Mouse (Mus musculus): Measurements from ENCODE around the gene Trex1. TPM values are rescaled to one million over a fixed set of nuclear protein-coding genes. Genes with fewer than 3 reads are reported as not detected.

Gene Trex1
- polyA plus RNA-seq, 1 experiment from 2014 or later, result 14.3 TPM

DNA sequence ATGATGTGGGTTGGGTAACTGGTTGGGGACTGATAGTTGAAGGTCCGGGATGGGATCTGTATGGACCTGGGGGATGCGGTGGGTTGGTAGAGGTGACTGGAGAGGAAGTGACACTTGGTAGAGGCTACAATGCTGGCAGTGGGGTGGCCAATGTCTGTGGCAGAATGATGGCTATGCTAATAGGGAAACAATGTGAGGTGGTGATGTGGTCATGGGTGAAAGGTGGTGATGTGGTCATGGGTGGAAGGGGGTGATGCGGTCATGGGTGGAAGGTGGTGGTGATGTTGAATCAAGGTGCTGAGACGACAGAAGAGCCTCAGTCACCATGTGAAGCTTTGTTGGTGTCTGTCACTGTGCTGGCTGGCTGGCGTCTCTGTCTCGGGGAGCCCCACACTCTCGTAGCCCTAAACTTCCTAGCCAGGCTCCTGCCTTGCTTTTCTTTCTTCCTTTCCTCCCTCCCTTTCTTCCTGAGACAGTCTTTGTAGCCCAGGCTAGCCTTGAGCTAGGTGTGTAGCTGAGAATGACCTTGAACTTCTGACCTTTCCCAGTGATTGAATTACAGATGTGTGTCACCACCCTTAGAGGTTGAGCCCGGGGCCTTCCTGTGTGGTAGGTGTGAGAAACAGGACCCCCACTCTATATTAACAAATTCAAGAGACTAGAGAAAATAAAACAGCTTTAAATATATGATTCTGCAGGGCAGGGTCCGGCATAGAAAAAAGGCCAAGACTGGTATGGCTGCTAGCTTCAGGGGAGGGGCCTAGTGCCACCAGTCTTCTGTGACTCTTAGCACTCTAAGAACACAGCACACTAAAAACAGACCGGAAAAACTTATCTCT lies 7.7 kb downstream of the Trex1 start:
- no peak overlapping the region for H3K9ac ChIP-seq (replicated peaks)
- ATAC-seq (no peak), DNase-seq (peak; percentile 15)
- WGBS (ENCODE audit: insufficient replicate concordance), result 78% methylated on average over 10 of the region's 10 CpGs
- H3K27ac ChIP-seq (ENCODE audit: low read depth), result no peak overlapping the region
- no peak overlapping the region for H3K4me2 ChIP-seq (ENCODE audit: low read depth, low read length)
- H3K4me1 ChIP-seq (ENCODE audit: insufficient read depth), result peaks cover 20% of the 10 kb centered on the region
- TF ChIP-seq EP300 (IDR thresholded peaks at IDR 0.05; ENCODE audit: low read depth) (no peak), CTCF (IDR thresholded peaks at IDR 0.05; ENCODE audit: low read depth) (no peak)
- H3K4me3 ChIP-seq (ENCODE audit: low read depth, low read length), result no peak overlapping the region
- H3K9me3 ChIP-seq (ENCODE audit: low read length), result no peaks in the 10 kb centered on the region
- H3K27me3 ChIP-seq (ENCODE audit: insufficient read depth, low read length), result no peaks in the 10 kb centered on the region
- H3K36me3 ChIP-seq (replicated peaks; ENCODE audit: insufficient read depth, low read length), result peaks cover 13% of the 10 kb centered on the region

DNA sequence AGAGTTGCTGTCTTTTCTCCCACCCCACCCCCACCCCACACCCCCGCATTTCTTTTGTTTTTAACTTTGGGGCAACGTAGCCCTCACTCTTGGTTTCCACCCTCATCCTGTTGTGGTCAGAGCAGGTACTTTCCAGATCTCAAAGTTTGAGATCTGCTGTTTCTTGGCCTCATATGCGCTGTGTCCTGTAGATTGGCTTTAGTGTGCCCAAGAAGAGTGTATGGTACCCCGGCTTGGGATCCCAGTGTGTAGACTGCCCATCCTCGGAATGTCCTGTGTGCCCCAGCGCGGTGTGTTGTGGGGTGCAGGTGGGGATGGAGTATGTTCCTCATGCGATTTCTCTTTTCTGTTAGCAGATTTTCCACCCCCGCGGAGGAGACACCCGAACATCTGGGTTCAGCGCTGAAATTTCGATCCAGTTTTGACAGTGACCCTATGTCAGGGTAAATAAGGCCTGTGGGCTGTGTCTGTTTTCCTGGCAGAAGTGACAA lies 8.5 kb downstream of the Trex1 start:
- ATAC-seq, result no peak
- TF ChIP-seq CTCF (IDR thresholded peaks at IDR 0.05; ENCODE audit: low read depth) (no peak), EP300 (IDR thresholded peaks at IDR 0.05; ENCODE audit: low read depth) (no peak)
- Histone ChIP-seq H3K27me3 (ENCODE audit: insufficient read depth, low read length) (no peaks in the 10 kb centered on the region), H3K9ac (replicated peaks) (no peak overlapping the region), H3K4me1 (ENCODE audit: insufficient read depth) (peaks cover 16% of the 10 kb centered on the region), H3K27ac (ENCODE audit: low read depth) (0 out of 2 replicates have a peak overlapping the region, but pooled peaks have one; percentile 34), H3K4me3 (ENCODE audit: low read depth, low read length) (no peak overlapping the region), H3K4me2 (ENCODE audit: low read depth, low read length) (no peak overlapping the region), H3K9me3 (ENCODE audit: low read length) (no peaks in the 10 kb centered on the region), H3K36me3 (replicated peaks; ENCODE audit: insufficient read depth, low read length) (0 out of 2 replicates have a peak, but pooled peaks cover 6% of the 10 kb centered on the region)
- no peak for DNase-seq
- 58% methylated on average over 13 of the region's 13 CpGs for WGBS (ENCODE audit: insufficient replicate concordance)

DNA sequence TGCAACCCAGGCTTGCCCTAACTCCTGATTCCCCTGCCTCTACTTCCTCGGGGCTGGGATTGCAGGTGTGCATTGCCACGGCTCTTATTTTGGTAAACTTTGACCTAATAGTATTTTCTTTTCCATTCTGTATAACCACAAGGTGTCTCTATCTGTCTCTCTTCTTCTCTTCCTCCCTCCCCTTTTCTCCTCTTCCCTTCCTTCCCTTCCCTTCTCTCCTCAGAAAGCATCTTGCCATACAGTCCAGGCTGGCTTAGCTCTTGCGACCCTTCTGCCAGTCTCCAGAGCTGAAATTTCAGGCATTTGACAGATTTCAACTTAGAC lies 8.9 kb downstream of the Trex1 start:
- no peak for TF ChIP-seq EP300 (IDR thresholded peaks at IDR 0.05; ENCODE audit: low read depth)
- H3K4me1 ChIP-seq (ENCODE audit: insufficient read depth), result peaks cover 12% of the 10 kb centered on the region
- no peak overlapping the region for H3K9ac ChIP-seq (replicated peaks)
- H3K36me3 ChIP-seq (replicated peaks; ENCODE audit: insufficient read depth, low read length), result 0 out of 2 replicates have a peak, but pooled peaks cover 6% of the 10 kb centered on the region
- H3K4me3 ChIP-seq (ENCODE audit: low read depth, low read length), result no peak overlapping the region
- no peak overlapping the region for H3K4me2 ChIP-seq (ENCODE audit: low read depth, low read length)
- H3K9me3 ChIP-seq (ENCODE audit: low read length), result no peaks in the 10 kb centered on the region
- ATAC-seq (no peak), DNase-seq (no peak)
- 47% methylated on average over 3 of the region's 3 CpGs for WGBS (ENCODE audit: insufficient replicate concordance)
- H3K27me3 ChIP-seq (ENCODE audit: insufficient read depth, low read length), result no peaks in the 10 kb centered on the region
- H3K27ac ChIP-seq (ENCODE audit: low read depth), result no peak overlapping the region; the same call in 1 of the 2 replicates

DNA sequence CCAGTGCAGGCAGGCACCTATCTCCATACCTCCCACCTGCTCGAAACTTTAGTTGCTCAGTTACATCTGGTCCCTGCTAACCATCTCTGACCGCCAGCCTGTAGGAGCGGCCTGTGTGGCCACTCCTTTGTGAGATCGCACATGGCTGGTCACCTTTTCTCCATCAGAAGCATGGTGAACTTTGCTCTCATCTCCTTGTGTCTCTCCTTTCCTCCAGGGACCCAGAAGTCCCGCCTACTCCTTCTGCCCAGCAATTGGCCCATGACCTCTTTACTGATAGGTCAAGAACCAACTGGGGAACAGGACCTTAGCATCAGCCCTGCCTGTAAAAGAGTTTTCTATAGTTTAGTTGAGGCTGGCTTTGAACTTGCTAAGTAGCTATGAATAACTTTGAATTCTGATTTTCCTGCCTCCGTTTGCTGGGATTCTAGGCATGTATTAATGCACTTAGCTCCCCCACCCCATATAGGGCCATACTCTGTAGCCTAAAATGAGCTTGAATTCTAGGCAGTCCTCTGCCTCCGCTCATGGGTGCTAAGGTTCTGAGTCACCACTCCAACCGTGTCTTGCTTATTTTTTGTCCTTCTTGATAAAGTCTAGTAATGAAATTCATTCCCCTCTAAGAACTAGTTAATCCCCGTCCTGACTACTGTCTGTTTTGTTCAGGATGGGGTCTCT lies 9.4 kb downstream of the Trex1 start:
- H3K4me1 ChIP-seq (ENCODE audit: insufficient read depth), result peaks cover 7% of the 10 kb centered on the region
- no peak for TF ChIP-seq CTCF (IDR thresholded peaks at IDR 0.05; ENCODE audit: low read depth)
- WGBS (ENCODE audit: insufficient replicate concordance), result 77% methylated on average over 9 of the region's 9 CpGs
- 0 out of 2 replicates have a peak, but pooled peaks cover 6% of the 10 kb centered on the region for H3K36me3 ChIP-seq (replicated peaks; ENCODE audit: insufficient read depth, low read length)
- no peak overlapping the region; the same call in 1 of the 2 replicates for H3K27ac ChIP-seq (ENCODE audit: low read depth)
- no peaks in the 10 kb centered on the region for H3K27me3 ChIP-seq (ENCODE audit: insufficient read depth, low read length)
- H3K4me3 ChIP-seq (ENCODE audit: low read depth, low read length), result no peak overlapping the region
- no peak for DNase-seq
- H3K4me2 ChIP-seq (ENCODE audit: low read depth, low read length), result no peak overlapping the region
- no peak overlapping the region for H3K9ac ChIP-seq (replicated peaks)
- ATAC-seq, result no peak
- no peaks in the 10 kb centered on the region for H3K9me3 ChIP-seq (ENCODE audit: low read length)

DNA sequence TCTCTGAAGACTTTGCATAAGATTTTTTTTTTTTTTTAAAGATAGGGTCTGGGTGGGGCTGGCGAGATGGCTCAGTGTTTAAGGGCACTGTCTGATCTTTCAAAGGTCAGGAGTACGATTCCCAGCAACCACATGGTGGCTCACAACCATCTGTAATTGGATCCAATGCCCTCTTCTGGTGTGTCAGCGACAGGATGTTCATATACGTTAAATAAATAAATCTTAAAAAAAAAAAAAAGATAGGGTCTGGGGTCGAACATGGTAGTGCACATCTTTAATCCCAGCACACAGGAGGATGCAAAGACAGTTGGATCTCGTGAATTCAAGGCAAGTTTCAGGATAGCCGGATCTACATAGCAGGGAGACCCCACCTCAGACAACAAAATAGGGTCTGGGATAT lies 10.2 kb downstream of the Trex1 start:
- Histone ChIP-seq H3K4me1 (ENCODE audit: insufficient read depth) (peaks cover 1% of the 10 kb centered on the region; the same call in 1 of the 2 replicates), H3K36me3 (replicated peaks; ENCODE audit: insufficient read depth, low read length) (0 out of 2 replicates have a peak, but pooled peaks cover 6% of the 10 kb centered on the region), H3K4me2 (ENCODE audit: low read depth, low read length) (no peak overlapping the region), H3K9ac (replicated peaks) (no peak overlapping the region), H3K4me3 (ENCODE audit: low read depth, low read length) (no peak overlapping the region), H3K27me3 (ENCODE audit: insufficient read depth, low read length) (no peaks in the 10 kb centered on the region), H3K27ac (ENCODE audit: low read depth) (no peak overlapping the region), H3K9me3 (ENCODE audit: low read length) (no peaks in the 10 kb centered on the region)
- DNase-seq (no peak), ATAC-seq (no peak)
- 73% methylated on average over 7 of the region's 7 CpGs for WGBS (ENCODE audit: insufficient replicate concordance)
- TF ChIP-seq CTCF (IDR thresholded peaks at IDR 0.05; ENCODE audit: low read depth) (no peak), EP300 (IDR thresholded peaks at IDR 0.05; ENCODE audit: low read depth) (no peak)

DNA sequence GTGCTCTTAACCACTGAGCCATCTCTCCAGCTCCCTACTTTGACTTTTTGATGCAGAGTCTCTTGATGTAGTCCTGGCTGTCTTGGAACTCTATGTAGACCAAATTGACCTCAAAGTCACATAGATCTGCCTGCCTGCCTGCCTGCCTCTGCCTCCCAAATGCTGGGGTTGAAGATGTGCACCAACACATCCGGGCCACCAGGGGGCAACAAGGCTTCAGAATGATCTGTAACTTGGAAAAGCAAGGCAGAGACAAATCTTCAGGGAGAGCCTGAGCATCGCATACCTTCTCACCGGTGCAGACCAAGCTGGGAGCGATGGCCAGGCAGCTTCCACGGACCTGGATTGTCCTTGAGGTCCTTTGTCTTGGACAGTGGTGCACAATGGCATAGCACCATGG lies 13.2 kb downstream of the Trex1 start:
- WGBS (ENCODE audit: insufficient replicate concordance), result 45% methylated on average over 5 of the region's 5 CpGs
- DNase-seq (peak; percentile 70), ATAC-seq (0 out of 2 replicates have a peak, but pooled peaks have one; percentile 47)
- Histone ChIP-seq H3K4me2 (ENCODE audit: low read depth, low read length) (no peak overlapping the region), H3K4me3 (ENCODE audit: low read depth, low read length) (no peak overlapping the region), H3K27me3 (ENCODE audit: insufficient read depth, low read length) (no peaks in the 10 kb centered on the region), H3K36me3 (replicated peaks; ENCODE audit: insufficient read depth, low read length) (0 out of 2 replicates have a peak, but pooled peaks cover 3% of the 10 kb centered on the region), H3K27ac (ENCODE audit: low read depth) (no peak overlapping the region), H3K9ac (replicated peaks) (no peak overlapping the region), H3K4me1 (ENCODE audit: insufficient read depth) (no peaks in the 10 kb centered on the region), H3K9me3 (ENCODE audit: low read length) (no peaks in the 10 kb centered on the region)
- no peak for TF ChIP-seq EP300 (IDR thresholded peaks at IDR 0.05; ENCODE audit: low read depth)
- peak; percentile 90 for TF ChIP-seq CTCF (IDR thresholded peaks at IDR 0.05; ENCODE audit: low read depth)

All from liver, postnatal 0 days (tissue).